Mouse (Mus musculus) brain, embryonic 14.5 days (tissue): ENCODE results near the gene Pnp.

Source experiments
- CTCF ChIP-seq: fragments of 200-500 bp; IDR thresholded peaks from 2 replicates; pipeline ENCODE4 v1.5.1; 2012; ENCODE audit warnings: inconsistent platforms, mild to moderate bottlenecking, moderate library complexity, borderline replicate concordance; ENCODE audit not compliant: insufficient read depth, insufficient read length; ENCODE audit errors: extremely low read depth
- POLR2A ChIP-seq: fragments of 200-500 bp; IDR thresholded peaks from 2 replicates; pipeline ENCODE4 v1.6.1; 2012; ENCODE audit warnings: mild to moderate bottlenecking, inconsistent platforms, borderline replicate concordance; ENCODE audit not compliant: poor library complexity, insufficient read depth, insufficient read length, severe bottlenecking; ENCODE audit errors: extremely low read depth

DNA sequence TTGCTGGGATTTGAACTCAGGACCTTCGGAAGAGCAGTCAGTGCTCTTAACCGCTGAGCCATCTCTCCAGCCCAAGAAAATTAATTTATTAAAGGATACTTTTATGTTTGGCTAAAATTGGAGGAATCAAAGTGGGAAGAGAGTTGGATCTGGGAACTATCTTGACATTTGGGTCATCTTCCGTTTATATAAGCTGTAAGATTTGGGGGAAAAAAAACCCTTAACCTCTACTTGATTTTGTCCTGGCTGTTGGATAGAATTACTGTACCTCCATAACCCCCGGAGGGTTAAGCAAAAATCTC is 26.1 kb upstream of the Pnp start:
- no peak for TF ChIP-seq CTCF
- no peak for TF ChIP-seq POLR2A
